Mouse (Mus musculus) ES-Bruce4 (cell line): Measurements from ENCODE around the gene Gpr83. TPM values are rescaled to one million over a fixed set of nuclear protein-coding genes. Genes with fewer than 3 reads are reported as not detected.

Experiments
- H3K27ac ChIP-seq: 2 replicates; pipeline ENCODE4 v1.5.1; 2012; ENCODE audit warnings: low read length, inconsistent platforms; ENCODE audit not compliant: insufficient read depth
- H3K27me3 ChIP-seq: 2 replicates; pipeline ENCODE4 v1.6.1; 2012; ENCODE audit warnings: mild to moderate bottlenecking, low read length, inconsistent platforms; ENCODE audit not compliant: control insufficient read depth, poor library complexity, insufficient read depth, severe bottlenecking
- H3K36me3 ChIP-seq: 2 replicates; pipeline ENCODE4 v1.6.1; 2012; ENCODE audit warnings: inconsistent platforms, mild to moderate bottlenecking, low read length, moderate library complexity; ENCODE audit not compliant: control insufficient read depth, poor library complexity, insufficient read depth, severe bottlenecking
- H3K4me1 ChIP-seq: one replicate; pipeline ENCODE4 v1.8.1; 2011; ENCODE audit warnings: low read length; ENCODE audit not compliant: control insufficient read depth, insufficient read depth
- H3K4me3 ChIP-seq: 2 replicates; pipeline ENCODE4 v1.5.1; 2011; ENCODE audit warnings: low read depth, mild to moderate bottlenecking, low read length
- H3K9ac ChIP-seq: 2 replicates; pipeline ENCODE4 v1.6.1; 2012; ENCODE audit warnings: low read depth, mild to moderate bottlenecking, inconsistent platforms; ENCODE audit not compliant: poor library complexity, severe bottlenecking
- H3K9me3 ChIP-seq: replicated peaks from 2 replicates; pipeline ENCODE4 v1.6.1; 2012; ENCODE audit warnings: mild to moderate bottlenecking, low read length, inconsistent platforms; ENCODE audit not compliant: control insufficient read depth, poor library complexity, insufficient read depth, severe bottlenecking
- CTCF ChIP-seq: IDR thresholded peaks from one replicate; pipeline ENCODE4 v1.8.1; 2011; ENCODE audit warnings: low read depth, low read length
- EP300 ChIP-seq: IDR thresholded peaks from 2 replicates; pipeline ENCODE4 v1.6.1; 2011; ENCODE audit warnings: low read depth, low read length; ENCODE audit not compliant: insufficient read depth
- POLR2A ChIP-seq: IDR thresholded peaks from one replicate; pipeline ENCODE4 v1.8.1; 2011; ENCODE audit warnings: low read length; ENCODE audit not compliant: insufficient read depth
- polyA plus RNA-seq: library from polyadenylated mRNA; stranded (reverse); fragments of >200 nt; gene quantifications from 2 replicates; pipeline ENCODE4 v1.2.4, GENCODE M21; 2011; ENCODE audit warnings: low read depth; ENCODE audit not compliant: missing spikeins, insufficient read depth, insufficient read length

Gpr83 gene
- polyA plus RNA-seq, 1 experiment = not detected

GRCm38 (mm10) chr9:14918825-14919668 lies 59.0 kb downstream of the Gpr83 start:
- TF ChIP-seq CTCF (no peak), POLR2A (no peak), EP300 (no peak)
- Histone ChIP-seq H3K4me1 (no peaks in the 10 kb centered on the region), H3K9ac (no peak overlapping the region), H3K9me3 (no peaks in the 10 kb centered on the region), H3K27ac (no peak overlapping the region), H3K27me3 (no peaks in the 10 kb centered on the region), H3K36me3 (no peaks in the 10 kb centered on the region), H3K4me3 (no peak overlapping the region)

Other genes starting within 250 kb of the Gpr83 start
- gene Amotl1, start 215.2 kb upstream of the Gpr83 start, polyA plus RNA-seq = 36.0 and 40.6 TPM in 2 replicates
- gene Piwil4, start 119.5 kb upstream of the Gpr83 start, polyA plus RNA-seq = not detected in 2 replicates
- gene Fut4, start 107.8 kb upstream of the Gpr83 start, polyA plus RNA-seq = 2.1 TPM in 2 replicates
- gene 1700012B09Rik, start 89.2 kb upstream of the Gpr83 start, polyA plus RNA-seq = not detected in 2 replicates
- gene Mre11a, start 75.6 kb upstream of the Gpr83 start, polyA plus RNA-seq = 138 and 142 TPM in 2 replicates
- 26.8 and 26.9 TPM in 2 replicates for gene Ankrd49, start 75.4 kb upstream of the Gpr83 start, polyA plus RNA-seq
- gene Izumo1r, start 43.7 kb downstream of the Gpr83 start, polyA plus RNA-seq = not detected in 2 replicates
- 13.5 and 15.2 TPM in 2 replicates for gene Panx1, start 185.3 kb downstream of the Gpr83 start, polyA plus RNA-seq